Comparison of ENCODE assay signal across 8 mouse cellular contexts in the genomic region with DNA sequence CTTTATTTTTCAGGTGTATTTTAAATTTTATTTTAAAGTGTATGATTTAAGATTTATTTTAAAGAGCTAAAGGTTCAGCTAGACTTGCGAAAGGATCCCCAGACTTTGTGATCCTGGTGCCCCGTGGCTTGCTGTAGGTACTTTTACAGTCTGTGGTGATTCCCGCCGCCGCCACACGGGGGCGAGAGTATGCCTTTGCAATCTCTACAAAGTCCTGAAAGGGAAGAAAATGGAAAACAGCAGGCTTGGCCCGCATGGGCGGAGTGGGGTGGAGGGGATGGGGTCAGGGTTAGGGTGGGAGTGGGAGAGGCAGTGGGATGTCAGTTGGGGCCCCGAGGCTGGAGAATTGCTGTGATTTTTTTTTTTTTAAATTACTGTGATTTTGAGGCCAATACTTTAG. TPM values are rescaled to one million over a fixed set of nuclear protein-coding genes. Genes with fewer than 3 reads are reported as not detected.
DNase-seq lines count a peak whose midpoint lies in the region; ATAC-seq lines count a peak whose summit lies in the region.

No protein-coding gene starts in this region.

- H3K27me3 ChIP-seq in forebrain, embryonic 14.5 days (replicated peaks; ENCODE audit: control insufficient read depth, insufficient read depth, low read length) = no peaks in the 10 kb centered on the region

- H3K9me3 ChIP-seq in forebrain, embryonic 14.5 days (replicated peaks; ENCODE audit: control insufficient read depth, low read length) = no peaks in the 10 kb centered on the region

- H3K9ac ChIP-seq in forebrain, embryonic 14.5 days (ENCODE audit: low read length) = no peak overlapping the region

- H3K36me3 ChIP-seq in forebrain, embryonic 14.5 days (ENCODE audit: control insufficient read depth, insufficient read depth, low read length) = no peaks in the 10 kb centered on the region

- no peak overlapping the region for H3K4me2 ChIP-seq in forebrain, embryonic 14.5 days (ENCODE audit: low read length)

- 5% methylated on average over 10 of the region's 10 CpGs for WGBS in forebrain, embryonic 14.5 days

- no peak overlapping the region for H3K27ac ChIP-seq in forebrain, embryonic 14.5 days (ENCODE audit: low read depth, low read length)

- no peaks in the 10 kb centered on the region for H3K4me1 ChIP-seq in forebrain, embryonic 14.5 days (ENCODE audit: control insufficient read depth, insufficient read depth, low read length)

- peak; percentile 70 for DNase-seq in cerebellum, adult 11 months
- DNase-seq in c-Kit-positive CD71-positive TER-119-negative erythroid progenitor cells, embryonic 14.5 days (ENCODE audit: low read depth) = peak; percentile 51
- peak; percentile 86 for DNase-seq in forebrain, embryonic 14.5 days (ENCODE audit: low spot score)
- peak; percentile 82 to 86 for DNase-seq in layer of hippocampus, postnatal 14 days (ENCODE audit: low spot score in 2 of 2)
- peak; percentile 73 to 90 for DNase-seq in spleen, postnatal 10 days (ENCODE audit: low spot score in 2 of 2)

- H3K4me3 ChIP-seq in forebrain, embryonic 14.5 days (ENCODE audit: low read depth, low read length) = no peak overlapping the region

- no peak for ATAC-seq in cerebellum, adult (ENCODE audit: insufficient number of reproducible peaks, low FRiP score, low TSS enrichment)
- ATAC-seq in forebrain, embryonic 14.5 days = peak; percentile 58; the same call in 1 of the 2 replicates
- ATAC-seq in hematopoietic stem cell, adult 5-6 weeks (replicated peaks in 1 of 2; ENCODE audit: insufficient read depth in 1 of 2, low FRiP score in 2 of 2, low TSS enrichment in 1 of 2, low read depth in 1 of 2, poor library complexity in 2 of 2, severe bottlenecking in 2 of 2) = peak; percentile 63 to 68; a peak in 3 of 4 replicates
- ATAC-seq in megakaryocyte-erythroid progenitor cell, adult 5-6 weeks (replicated peaks; ENCODE audit: low FRiP score, low TSS enrichment, poor library complexity, severe bottlenecking) = peak; percentile 69; the same call in 1 of the 2 replicates

RNA-seq across cellular contexts. Expression of a gene that starts 7.7 kb away (rescaled TPM):
- not detected in 2 replicates for polyA plus RNA-seq in forebrain, embryonic 14.5 days (2014; fragmentation: Nextera tagmentation; extraction: Ambion mirVana)
- not detected in 2 replicates for total RNA-seq in hematopoietic stem cell, adult 5-6 weeks (2017)
- not detected for total RNA-seq in layer of hippocampus, postnatal 14 days (2021)
- total RNA-seq in megakaryocyte-erythroid progenitor cell, adult 5-6 weeks (2014; fragmentation: Nextera tagmentation) = not detected in 2 replicates
- total RNA-seq in megakaryocyte-erythroid progenitor cell, adult 5-6 weeks (2017) = not detected in 2 replicates

RNA-seq across cellular contexts. Expression of a gene that starts 8.3 kb away (rescaled TPM):
- polyA plus RNA-seq in forebrain, embryonic 14.5 days (2014; fragmentation: Nextera tagmentation; extraction: Ambion mirVana) = not detected in 2 replicates
- not detected in 2 replicates for total RNA-seq in hematopoietic stem cell, adult 5-6 weeks (2017)
- not detected for total RNA-seq in layer of hippocampus, postnatal 14 days (2021)
- total RNA-seq in megakaryocyte-erythroid progenitor cell, adult 5-6 weeks (2014; fragmentation: Nextera tagmentation) = not detected in 2 replicates
- total RNA-seq in megakaryocyte-erythroid progenitor cell, adult 5-6 weeks (2017) = not detected in 2 replicates

RNA-seq across cellular contexts. Expression of a gene that starts 37.7 kb away (rescaled TPM):
- polyA plus RNA-seq in forebrain, embryonic 14.5 days (2014; fragmentation: Nextera tagmentation; extraction: Ambion mirVana) = 4.9 and 6.7 TPM in 2 replicates
- 25.2 and 27.2 TPM in 2 replicates for total RNA-seq in hematopoietic stem cell, adult 5-6 weeks (2017)
- total RNA-seq in layer of hippocampus, postnatal 14 days (2021) = 1 to 10 TPM; 4.3 to 4.4 TPM
- 3.9 and 5.2 TPM in 2 replicates for total RNA-seq in megakaryocyte-erythroid progenitor cell, adult 5-6 weeks (2014; fragmentation: Nextera tagmentation)
- total RNA-seq in megakaryocyte-erythroid progenitor cell, adult 5-6 weeks (2017) = 1.7 and 2.1 TPM in 2 replicates

RNA-seq across cellular contexts. Expression of a gene that starts 51.4 kb away (rescaled TPM):
- polyA plus RNA-seq in forebrain, embryonic 14.5 days (2014; fragmentation: Nextera tagmentation; extraction: Ambion mirVana) = 24.9 and 30.5 TPM in 2 replicates
- total RNA-seq in hematopoietic stem cell, adult 5-6 weeks (2017) = 3.4 and 4.4 TPM in 2 replicates
- total RNA-seq in layer of hippocampus, postnatal 14 days (2021) = 1 to 10 TPM; 9.1 to 9.5 TPM
- total RNA-seq in megakaryocyte-erythroid progenitor cell, adult 5-6 weeks (2014; fragmentation: Nextera tagmentation) = 5.6 and 22.1 TPM in 2 replicates
- total RNA-seq in megakaryocyte-erythroid progenitor cell, adult 5-6 weeks (2017) = 2.3 and 4.2 TPM in 2 replicates
